Mouse (Mus musculus) olfactory bulb, adult 2 months (tissue): Measurements from ENCODE around the gene Gsg1. TPM values are rescaled to one million over a fixed set of nuclear protein-coding genes. Genes with fewer than 3 reads are reported as not detected.

Source experiments
- H3K27ac ChIP-seq: fragments of 200-500 bp; 2 replicates; pipeline ENCODE4 v1.5.1; 2012; ENCODE audit warnings: low read depth, low read length; ENCODE audit not compliant: insufficient read depth
- H3K4me1 ChIP-seq: fragments of 200-500 bp; 2 replicates; pipeline ENCODE4 v1.6.1; 2012; ENCODE audit warnings: low read length; ENCODE audit not compliant: control insufficient read depth, insufficient read depth
- H3K4me3 ChIP-seq: fragments of 200-500 bp; 2 replicates; pipeline ENCODE4 v1.5.1; 2012; ENCODE audit warnings: mild to moderate bottlenecking, low read depth, low read length, moderate library complexity; ENCODE audit not compliant: insufficient read depth
- CTCF ChIP-seq: fragments of 200-500 bp; IDR thresholded peaks from 2 replicates; pipeline ENCODE4 v1.5.1; 2012; ENCODE audit warnings: low read depth, mild to moderate bottlenecking, low read length, moderate library complexity; ENCODE audit not compliant: insufficient read depth
- POLR2A ChIP-seq: fragments of 200-500 bp; IDR thresholded peaks from 2 replicates; pipeline ENCODE4 v1.6.1; 2012; ENCODE audit warnings: mild to moderate bottlenecking, low read depth, low read length, moderate library complexity; ENCODE audit not compliant: insufficient read depth
- WGBS: fragments of 180-500 bp; shearing (Covaris S2); methylation state at CpG from one replicate; pipeline ENCODE4 v1.1.7; 2018; 5-methylcytosine and 5-hydroxymethylcytosine counted together
- polyA plus RNA-seq: library from polyadenylated mRNA; stranded (reverse); fragments of >200 nt; gene quantifications from 2 replicates; pipeline ENCODE4 v1.2.4, GENCODE M21; 2012; ENCODE audit warnings: low replicate concordance; ENCODE audit not compliant: missing spikeins, insufficient read depth, insufficient read length

The Gsg1 gene
- polyA plus RNA-seq, 1 experiment = not detected

- no peak for TF ChIP-seq POLR2A
- TF ChIP-seq CTCF = no peak
- H3K27ac ChIP-seq = no peak overlapping the region
- peaks cover 22% of the 10 kb centered on the region for H3K4me1 ChIP-seq
- 78% methylated on average over 6 of the region's 6 CpGs for WGBS
- H3K4me3 ChIP-seq = no peak overlapping the region
These were observed 23.6 kb downstream of the Gsg1 start for GRCm38 (mm10) chr6:135230586-135230985.

- 54% methylated on average over 10 of the region's 10 CpGs for WGBS
These were observed 25.6 kb downstream of the Gsg1 start for GRCm38 (mm10) chr6:135228465-135228941.

GRCm38 (mm10) chr6:135223786-135224416 lies 30.2 kb downstream of the Gsg1 start:
- H3K4me1 ChIP-seq = peaks cover 7% of the 10 kb centered on the region; the same call in 1 of the 2 replicates
- H3K27ac ChIP-seq = peak overlapping the region; percentile 19; the same call in 1 of the 2 replicates
- TF ChIP-seq CTCF (no peak), POLR2A (no peak)
- H3K4me3 ChIP-seq = no peak overlapping the region
- 37% methylated on average over 6 of the region's 6 CpGs for WGBS

More at GRCm38 (mm10) chr6:135228465-135228941, 25.6 kb downstream of the Gsg1 start:
- peaks cover 22% of the 10 kb centered on the region for H3K4me1 ChIP-seq
- TF ChIP-seq POLR2A = no peak
- no peak for TF ChIP-seq CTCF
- H3K27ac ChIP-seq = no peak overlapping the region
- H3K4me3 ChIP-seq = no peak overlapping the region

- TF ChIP-seq POLR2A (no peak), CTCF (no peak)
These were observed 34.2 kb downstream of the Gsg1 start for GRCm38 (mm10) chr6:135219916-135220315.

GRCm38 (mm10) chr6:135218330-135218729 lies 35.8 kb downstream of the Gsg1 start:
- H3K4me3 ChIP-seq = no peak overlapping the region
- H3K27ac ChIP-seq = no peak overlapping the region
- WGBS = 82% methylated on average over 8 of the region's 8 CpGs
- H3K4me1 ChIP-seq = 0 out of 2 replicates have a peak, but pooled peaks cover 2% of the 10 kb centered on the region
- TF ChIP-seq CTCF (no peak), POLR2A (no peak)

More at GRCm38 (mm10) chr6:135219916-135220315, 34.2 kb downstream of the Gsg1 start:
- H3K27ac ChIP-seq = no peak overlapping the region
- 74% methylated on average over 5 of the region's 5 CpGs for WGBS
- 0 out of 2 replicates have a peak, but pooled peaks cover 2% of the 10 kb centered on the region for H3K4me1 ChIP-seq
- H3K4me3 ChIP-seq = no peak overlapping the region

GRCm38 (mm10) chr6:135212666-135213065 lies 41.5 kb downstream of the Gsg1 start:
- no peak overlapping the region for H3K4me3 ChIP-seq

GRCm38 (mm10) chr6:135211169-135211568 lies 43.0 kb downstream of the Gsg1 start:
- TF ChIP-seq CTCF (no peak), POLR2A (no peak)
- WGBS = 33% methylated on average over 7 of the region's 7 CpGs
- H3K4me1 ChIP-seq = peaks cover 21% of the 10 kb centered on the region

More at GRCm38 (mm10) chr6:135212666-135213065, 41.5 kb downstream of the Gsg1 start:
- TF ChIP-seq CTCF (no peak), POLR2A (no peak)
- 74% methylated on average over 2 of the region's 2 CpGs for WGBS
- H3K27ac ChIP-seq = no peak overlapping the region
- peaks cover 20% of the 10 kb centered on the region for H3K4me1 ChIP-seq

GRCm38 (mm10) chr6:135206909-135207308 lies 47.2 kb downstream of the Gsg1 start:
- Histone ChIP-seq H3K4me3 (no peak overlapping the region), H3K4me1 (peaks cover 33% of the 10 kb centered on the region), H3K27ac (no peak overlapping the region)
- TF ChIP-seq CTCF = no peak
- no peak for TF ChIP-seq POLR2A
- 48% methylated on average over 8 of the region's 8 CpGs for WGBS

More at GRCm38 (mm10) chr6:135211169-135211568, 43.0 kb downstream of the Gsg1 start:
- Histone ChIP-seq H3K4me3 (no peak overlapping the region), H3K27ac (no peak overlapping the region)

GRCm38 (mm10) chr6:135205802-135206201 lies 48.3 kb downstream of the Gsg1 start:
- TF ChIP-seq POLR2A (no peak), CTCF (no peak)
- H3K4me1 ChIP-seq = peaks cover 27% of the 10 kb centered on the region
- no peak overlapping the region for H3K27ac ChIP-seq
- H3K4me3 ChIP-seq = no peak overlapping the region
- 63% methylated on average over 4 of the region's 4 CpGs for WGBS
